Mouse (Mus musculus) lung, adult 2 months (tissue): Measurements from ENCODE around the gene Degs2.

Experiments used
- CTCF ChIP-seq: fragments of 200-500 bp; IDR thresholded peaks from 2 replicates; pipeline ENCODE4 v1.5.1; 2011; ENCODE audit warnings: mild to moderate bottlenecking, low read length, control low read depth; ENCODE audit not compliant: insufficient read depth
- POLR2A ChIP-seq: fragments of 200-500 bp; IDR thresholded peaks from 2 replicates; pipeline ENCODE4 v1.6.1; 2011; ENCODE audit warnings: low read depth, mild to moderate bottlenecking, control low read depth, low read length, borderline replicate concordance; ENCODE audit errors: extremely low read depth

- TF ChIP-seq CTCF (no peak), POLR2A (no peak)
Measured at GRCm38 (mm10) chr12:108751790-108752189, 49.7 kb upstream of the Degs2 start.
